Mouse (Mus musculus): Measurements from ENCODE around the gene Frmd6. TPM values are rescaled to one million over a fixed set of nuclear protein-coding genes. Genes with fewer than 3 reads are reported as not detected.

The Frmd6 gene
- 18.5 and 23.5 TPM in 2 replicates for polyA plus RNA-seq (2014; fragmentation: Nextera tagmentation; extraction: Ambion mirVana)

GRCm38 (mm10) chr12:70824729-70825650 lies at the start of gene Frmd6:
Gene Frmd6, plus strand, starts transcription at chr12:70825514.
- no peaks in the 10 kb centered on the region for H3K9me3 ChIP-seq (ENCODE audit: control insufficient read depth, low read length)
- ATAC-seq (ENCODE audit: low FRiP score) (peak; percentile 93), DNase-seq (ENCODE audit: low spot score) (peak; percentile 93)
- H3K27ac ChIP-seq (ENCODE audit: low read depth, low read length): peak within 1 kb of the TSS; percentile 92
- 0 out of 2 replicates have a peak, but pooled peaks cover 2% of the 10 kb centered on the region for H3K4me1 ChIP-seq (replicated peaks; ENCODE audit: control insufficient read depth, insufficient read depth, low read length)
- no peaks in the 10 kb centered on the region for H3K27me3 ChIP-seq (ENCODE audit: control insufficient read depth, insufficient read depth, low read length)
- under 1% methylated on average over 56 of the region's 75 CpGs for WGBS
- H3K4me3 ChIP-seq (ENCODE audit: low read depth, low read length): peak within 1 kb of the TSS; percentile 73
- H3K4me2 ChIP-seq (replicated peaks; ENCODE audit: low read depth, low read length): peak within 1 kb of the TSS; percentile 78
- peak within 1 kb of the TSS; percentile 76 for H3K9ac ChIP-seq (ENCODE audit: low read depth, low read length)
- H3K36me3 ChIP-seq (ENCODE audit: control insufficient read depth, insufficient read depth, low read length): no peaks in the 10 kb centered on the region

GRCm38 (mm10) chr12:70775609-70776008 lies 49.7 kb upstream of the Frmd6 start:
- Histone ChIP-seq H3K9ac (ENCODE audit: low read depth, low read length) (no peak overlapping the region), H3K27me3 (ENCODE audit: control insufficient read depth, insufficient read depth, low read length) (no peaks in the 10 kb centered on the region), H3K4me1 (replicated peaks; ENCODE audit: control insufficient read depth, insufficient read depth, low read length) (no peaks in the 10 kb centered on the region), H3K27ac (ENCODE audit: low read depth, low read length) (no peak overlapping the region), H3K36me3 (ENCODE audit: control insufficient read depth, insufficient read depth, low read length) (no peaks in the 10 kb centered on the region), H3K9me3 (ENCODE audit: control insufficient read depth, low read length) (no peaks in the 10 kb centered on the region), H3K4me3 (ENCODE audit: low read depth, low read length) (no peak overlapping the region), H3K4me2 (replicated peaks; ENCODE audit: low read depth, low read length) (no peak overlapping the region)
- ATAC-seq (ENCODE audit: low FRiP score) (no peak), DNase-seq (ENCODE audit: low spot score) (no peak)
- WGBS: 88% methylated on average over 8 of the region's 8 CpGs

- ATAC-seq (ENCODE audit: low FRiP score) (no peak), DNase-seq (ENCODE audit: low spot score) (no peak)
- Histone ChIP-seq H3K4me1 (replicated peaks; ENCODE audit: control insufficient read depth, insufficient read depth, low read length) (no peaks in the 10 kb centered on the region), H3K9me3 (ENCODE audit: control insufficient read depth, low read length) (no peaks in the 10 kb centered on the region), H3K4me2 (replicated peaks; ENCODE audit: low read depth, low read length) (no peak overlapping the region), H3K36me3 (ENCODE audit: control insufficient read depth, insufficient read depth, low read length) (no peaks in the 10 kb centered on the region), H3K27me3 (ENCODE audit: control insufficient read depth, insufficient read depth, low read length) (no peaks in the 10 kb centered on the region), H3K27ac (ENCODE audit: low read depth, low read length) (no peak overlapping the region), H3K9ac (ENCODE audit: low read depth, low read length) (no peak overlapping the region), H3K4me3 (ENCODE audit: low read depth, low read length) (no peak overlapping the region)
- WGBS: 80% methylated on average over 12 of the region's 12 CpGs
Measured at GRCm38 (mm10) chr12:70776683-70777082, 48.6 kb upstream of the Frmd6 start.

GRCm38 (mm10) chr12:70777466-70777865 lies 47.8 kb upstream of the Frmd6 start:
- Histone ChIP-seq H3K9me3 (ENCODE audit: control insufficient read depth, low read length) (no peaks in the 10 kb centered on the region), H3K27ac (ENCODE audit: low read depth, low read length) (no peak overlapping the region), H3K27me3 (ENCODE audit: control insufficient read depth, insufficient read depth, low read length) (no peaks in the 10 kb centered on the region), H3K36me3 (ENCODE audit: control insufficient read depth, insufficient read depth, low read length) (no peaks in the 10 kb centered on the region), H3K4me3 (ENCODE audit: low read depth, low read length) (no peak overlapping the region), H3K4me1 (replicated peaks; ENCODE audit: control insufficient read depth, insufficient read depth, low read length) (no peaks in the 10 kb centered on the region), H3K4me2 (replicated peaks; ENCODE audit: low read depth, low read length) (no peak overlapping the region), H3K9ac (ENCODE audit: low read depth, low read length) (no peak overlapping the region)
- no peak for DNase-seq (ENCODE audit: low spot score)
- no peak for ATAC-seq (ENCODE audit: low FRiP score)
- 76% methylated on average over 5 of the region's 5 CpGs for whole genome bisulfite sequencing

GRCm38 (mm10) chr12:70777866-70778265 lies 47.4 kb upstream of the Frmd6 start:
- no peak overlapping the region for H3K27ac ChIP-seq (ENCODE audit: low read depth, low read length)
- no peak overlapping the region for H3K4me2 ChIP-seq (replicated peaks; ENCODE audit: low read depth, low read length)
- ATAC-seq (ENCODE audit: low FRiP score) (no peak), DNase-seq (ENCODE audit: low spot score) (no peak)
- H3K4me3 ChIP-seq (ENCODE audit: low read depth, low read length): no peak overlapping the region
- no peaks in the 10 kb centered on the region for H3K9me3 ChIP-seq (ENCODE audit: control insufficient read depth, low read length)
- no peaks in the 10 kb centered on the region for H3K4me1 ChIP-seq (replicated peaks; ENCODE audit: control insufficient read depth, insufficient read depth, low read length)
- no peaks in the 10 kb centered on the region for H3K36me3 ChIP-seq (ENCODE audit: control insufficient read depth, insufficient read depth, low read length)
- H3K27me3 ChIP-seq (ENCODE audit: control insufficient read depth, insufficient read depth, low read length): no peaks in the 10 kb centered on the region
- no peak overlapping the region for H3K9ac ChIP-seq (ENCODE audit: low read depth, low read length)

- ATAC-seq (ENCODE audit: low FRiP score) (no peak), DNase-seq (ENCODE audit: low spot score) (no peak)
- H3K4me3 ChIP-seq (ENCODE audit: low read depth, low read length): no peak overlapping the region
- no peaks in the 10 kb centered on the region for H3K27me3 ChIP-seq (ENCODE audit: control insufficient read depth, insufficient read depth, low read length)
- no peaks in the 10 kb centered on the region for H3K36me3 ChIP-seq (ENCODE audit: control insufficient read depth, insufficient read depth, low read length)
- H3K4me2 ChIP-seq (replicated peaks; ENCODE audit: low read depth, low read length): no peak overlapping the region
- 78% methylated on average over 2 of the region's 2 CpGs for WGBS
- H3K27ac ChIP-seq (ENCODE audit: low read depth, low read length): no peak overlapping the region
- H3K9me3 ChIP-seq (ENCODE audit: control insufficient read depth, low read length): no peaks in the 10 kb centered on the region
- no peaks in the 10 kb centered on the region for H3K4me1 ChIP-seq (replicated peaks; ENCODE audit: control insufficient read depth, insufficient read depth, low read length)
- H3K9ac ChIP-seq (ENCODE audit: low read depth, low read length): no peak overlapping the region
Measured at GRCm38 (mm10) chr12:70778271-70778670, 47.0 kb upstream of the Frmd6 start.

GRCm38 (mm10) chr12:70778724-70779123 lies 46.6 kb upstream of the Frmd6 start:
- ATAC-seq (ENCODE audit: low FRiP score): no peak
- H3K27me3 ChIP-seq (ENCODE audit: control insufficient read depth, insufficient read depth, low read length): no peaks in the 10 kb centered on the region
- H3K4me1 ChIP-seq (replicated peaks; ENCODE audit: control insufficient read depth, insufficient read depth, low read length): no peaks in the 10 kb centered on the region
- no peak overlapping the region for H3K9ac ChIP-seq (ENCODE audit: low read depth, low read length)
- no peaks in the 10 kb centered on the region for H3K9me3 ChIP-seq (ENCODE audit: control insufficient read depth, low read length)
- WGBS: 72% methylated on average over 3 of the region's 3 CpGs
- H3K4me2 ChIP-seq (replicated peaks; ENCODE audit: low read depth, low read length): no peak overlapping the region
- no peak overlapping the region for H3K4me3 ChIP-seq (ENCODE audit: low read depth, low read length)
- H3K36me3 ChIP-seq (ENCODE audit: control insufficient read depth, insufficient read depth, low read length): no peaks in the 10 kb centered on the region
- no peak for DNase-seq (ENCODE audit: low spot score)
- no peak overlapping the region for H3K27ac ChIP-seq (ENCODE audit: low read depth, low read length)

GRCm38 (mm10) chr12:70783049-70783448 lies 42.3 kb upstream of the Frmd6 start:
- WGBS: 42% methylated on average over 9 of the region's 9 CpGs
- DNase-seq (ENCODE audit: low spot score) (peak; percentile 7), ATAC-seq (ENCODE audit: low FRiP score) (no peak)
- H3K27me3 ChIP-seq (ENCODE audit: control insufficient read depth, insufficient read depth, low read length): no peaks in the 10 kb centered on the region
- H3K9me3 ChIP-seq (ENCODE audit: control insufficient read depth, low read length): no peaks in the 10 kb centered on the region
- no peak overlapping the region for H3K4me3 ChIP-seq (ENCODE audit: low read depth, low read length)
- no peak overlapping the region for H3K9ac ChIP-seq (ENCODE audit: low read depth, low read length)
- H3K27ac ChIP-seq (ENCODE audit: low read depth, low read length): no peak overlapping the region
- no peak overlapping the region for H3K4me2 ChIP-seq (replicated peaks; ENCODE audit: low read depth, low read length)
- H3K36me3 ChIP-seq (ENCODE audit: control insufficient read depth, insufficient read depth, low read length): no peaks in the 10 kb centered on the region
- H3K4me1 ChIP-seq (replicated peaks; ENCODE audit: control insufficient read depth, insufficient read depth, low read length): no peaks in the 10 kb centered on the region

All from hindbrain, embryonic 11.5 days (tissue).